Mouse (Mus musculus): ENCODE results near the gene Megf11. TPM values are rescaled to one million over a fixed set of nuclear protein-coding genes. Genes with fewer than 3 reads are reported as not detected.
"Not testable (repeated sequence)": the region's sequence is repeated elsewhere in the genome, so short reads cannot be mapped to it uniquely, and the experiment has no call there.

The Megf11 gene
- total RNA-seq, 2 experiments from 2014 or later: 2.0 to 3.0 TPM

GRCm38 (mm10) chr9:64702937-64703336 is 317.5 kb downstream of the Megf11 start:
- no peak for DNase-seq

GRCm38 (mm10) chr9:64703420-64703965 is 318.1 kb downstream of the Megf11 start:
- no peak for DNase-seq

- no peak for DNase-seq
Measured at GRCm38 (mm10) chr9:64704073-64704840, 318.8 kb downstream of the Megf11 start.

GRCm38 (mm10) chr9:64710291-64710690 is 324.9 kb downstream of the Megf11 start:
- not testable (repeated sequence) for DNase-seq

GRCm38 (mm10) chr9:64719526-64720163 is 334.2 kb downstream of the Megf11 start:
- DNase-seq: no peak

GRCm38 (mm10) chr9:64726454-64726853 is 341.0 kb downstream of the Megf11 start:
- no peak for DNase-seq

GRCm38 (mm10) chr9:64731029-64731560 is 345.7 kb downstream of the Megf11 start:
- DNase-seq: no peak

- DNase-seq: no peak
Measured at GRCm38 (mm10) chr9:64734166-64734565, 348.7 kb downstream of the Megf11 start.

GRCm38 (mm10) chr9:64734992-64735391 is 349.6 kb downstream of the Megf11 start:
- not testable (repeated sequence) for DNase-seq

GRCm38 (mm10) chr9:64736076-64736638 is 350.7 kb downstream of the Megf11 start:
- no peak for DNase-seq

GRCm38 (mm10) chr9:64736639-64737405 is 351.4 kb downstream of the Megf11 start:
- DNase-seq: peak; percentile 73

GRCm38 (mm10) chr9:64737406-64738201 is 352.2 kb downstream of the Megf11 start, which contains the start of gene Rab11a:
Gene Rab11a (minus strand): TSS chr9:64737758.
- DNase-seq: peak; percentile 98

GRCm38 (mm10) chr9:64739001-64739400 is 353.6 kb downstream of the Megf11 start:
- no peak for DNase-seq

GRCm38 (mm10) chr9:64742453-64742852 is 357.0 kb downstream of the Megf11 start:
- no peak for DNase-seq

GRCm38 (mm10) chr9:64747735-64748134 is 362.3 kb downstream of the Megf11 start:
- no peak for DNase-seq

GRCm38 (mm10) chr9:64749314-64749713 is 363.9 kb downstream of the Megf11 start:
- no peak for DNase-seq

GRCm38 (mm10) chr9:64752575-64752974 is 367.1 kb downstream of the Megf11 start:
- DNase-seq: no peak

GRCm38 (mm10) chr9:64758052-64758451 is 372.6 kb downstream of the Megf11 start:
- DNase-seq: no peak
